In the genomic region with DNA sequence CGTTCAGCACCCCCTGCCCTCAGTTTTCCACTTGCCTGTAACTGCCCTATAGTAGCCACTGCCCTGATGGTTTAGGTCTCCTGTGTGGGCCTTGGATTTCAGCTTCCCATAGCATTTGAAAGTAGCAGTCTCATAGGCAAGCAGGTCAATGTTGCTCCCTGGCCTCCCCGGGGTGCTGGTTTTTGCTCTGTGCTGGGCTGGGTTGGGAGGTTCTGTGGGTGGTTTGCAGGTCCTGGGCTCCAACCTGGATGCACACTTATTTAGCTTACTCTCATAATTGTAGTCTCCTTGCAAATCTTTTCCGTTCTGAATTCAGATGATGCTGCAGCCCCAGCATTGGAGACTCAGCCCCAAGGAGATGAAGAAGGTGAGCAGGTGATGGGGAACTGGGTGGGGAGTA, we compare ENCODE assay signal across 29 mouse cellular contexts.
"Had no signal": no experiment of that assay in that cellular context is flagged by ENCODE, and none has a peak within 500 bp of the region (broad histone marks: within the 10 kb centered on the region; RNA-seq: fewer than 3 reads in every experiment).

No protein-coding gene starts in this region.

- H3K36me3 ChIP-seq: limb, embryonic 10.5 days; limb, embryonic 12.5 days; liver, embryonic 12.5 days; liver, embryonic 13.5 days; liver, embryonic 15.5 days; lung, embryonic 15.5 days; midbrain, embryonic 12.5 days; midbrain, embryonic 13.5 days; midbrain, embryonic 15.5 days; neural tube, embryonic 12.5 days had no signal

- ATAC-seq: liver, embryonic 12.5 days; liver, postnatal 0 days; lung, postnatal 0 days; midbrain, embryonic 13.5 days; midbrain, embryonic 15.5 days; midbrain, embryonic 16.5 days had no signal

- H3K4me2 ChIP-seq: limb, embryonic 12.5 days; limb, embryonic 13.5 days; limb, embryonic 15.5 days; liver, embryonic 11.5 days; liver, embryonic 12.5 days; liver, embryonic 13.5 days; liver, embryonic 15.5 days; lung, embryonic 14.5 days; lung, embryonic 15.5 days; midbrain, embryonic 12.5 days; midbrain, embryonic 13.5 days; midbrain, embryonic 15.5 days; neural tube, embryonic 12.5 days had no signal

- H3K9me3 ChIP-seq: limb, embryonic 10.5 days; limb, embryonic 12.5 days; limb, embryonic 13.5 days; limb, embryonic 15.5 days; liver, embryonic 12.5 days; liver, embryonic 13.5 days; liver, embryonic 15.5 days; lung, embryonic 15.5 days; midbrain, embryonic 12.5 days; midbrain, embryonic 13.5 days; midbrain, embryonic 15.5 days; neural tube, embryonic 12.5 days had no signal

- H3K4me1 ChIP-seq: limb, embryonic 15.5 days; liver, embryonic 12.5 days; liver, embryonic 13.5 days; liver, embryonic 15.5 days; lung, embryonic 15.5 days; megakaryocyte, embryonic 14.5 days; midbrain, embryonic 12.5 days; midbrain, embryonic 13.5 days; midbrain, embryonic 15.5 days; neural tube, embryonic 12.5 days had no signal

- DNase-seq: left cerebral cortex, postnatal 4 days; liver, embryonic 13.5 days; liver, postnatal 0 days; lung, adult 18-20 months; lung, adult 2 months; lung, embryonic 14.5 days; lung, postnatal 10 days; lung, postnatal 14 days; lung, postnatal 36 days; lung, postnatal 4 days; midbrain, embryonic 14.5 days had no signal

- H3K9ac ChIP-seq: limb, embryonic 12.5 days; limb, embryonic 13.5 days; limb, embryonic 15.5 days; liver, embryonic 12.5 days; liver, embryonic 13.5 days; liver, embryonic 14.5 days; liver, embryonic 15.5 days; liver, postnatal 0 days; lung, embryonic 14.5 days; lung, embryonic 15.5 days; midbrain, embryonic 12.5 days; midbrain, embryonic 13.5 days; midbrain, embryonic 15.5 days; neural tube, embryonic 12.5 days had no signal

- H3K27ac ChIP-seq: limb, embryonic 10.5 days; limb, embryonic 12.5 days; limb, embryonic 13.5 days; limb, embryonic 15.5 days; liver, embryonic 12.5 days; liver, embryonic 13.5 days; liver, embryonic 14.5 days; liver, embryonic 15.5 days; lung, embryonic 15.5 days; macrophage; midbrain, embryonic 12.5 days; midbrain, embryonic 13.5 days; midbrain, embryonic 15.5 days; neural tube, embryonic 12.5 days had no signal

- H3K4me3 ChIP-seq: limb, embryonic 10.5 days; limb, embryonic 12.5 days; limb, embryonic 13.5 days; limb, embryonic 15.5 days; liver, embryonic 12.5 days; liver, embryonic 13.5 days; liver, embryonic 15.5 days; lung, embryonic 15.5 days; megakaryocyte, embryonic 14.5 days; midbrain, embryonic 12.5 days; midbrain, embryonic 13.5 days; midbrain, embryonic 15.5 days; myocyte; neural tube, embryonic 12.5 days had no signal

- H3K27me3 ChIP-seq: limb, embryonic 12.5 days; liver, embryonic 12.5 days; liver, embryonic 13.5 days; liver, embryonic 15.5 days; lung, embryonic 15.5 days; megakaryocyte, embryonic 14.5 days; midbrain, embryonic 13.5 days; midbrain, embryonic 15.5 days; neural tube, embryonic 12.5 days had no signal
